Mouse (Mus musculus): ENCODE measurements at regions not wholly inside any gene's neighbourhood (a gene's known extent, or its start where the extent isn't known, plus 50 kb on each side); places are given as distances from the start of the nearest gene placed in this dataset.

- TF ChIP-seq POLR2A (IDR thresholded peaks at IDR 0.05; ENCODE audit: borderline replicate concordance, extremely low read depth, insufficient read depth, insufficient read length): no peak
- H3K27me3 ChIP-seq (ENCODE audit: control insufficient read depth, insufficient read depth, low read length): no peaks in the 10 kb centered on the region
- H3K36me3 ChIP-seq (ENCODE audit: control insufficient read depth, insufficient read depth, low read length): no peaks in the 10 kb centered on the region
- H3K9ac ChIP-seq (ENCODE audit: low read depth, low read length, severe bottlenecking): no peak overlapping the region
- H3K4me3 ChIP-seq (replicated peaks; ENCODE audit: low read length): no peak overlapping the region
- DNase-seq (ENCODE audit: low spot score) (peak; percentile 77), ATAC-seq (ENCODE audit: low FRiP score, low read depth) (0 out of 2 replicates have a peak, but pooled peaks have one; percentile 47)
- H3K27ac ChIP-seq (replicated peaks; ENCODE audit: low read depth, low read length): no peak overlapping the region
- H3K4me1 ChIP-seq (ENCODE audit: control insufficient read depth, insufficient read depth, low read length): peaks cover 7% of the 10 kb centered on the region
- no peaks in the 10 kb centered on the region for H3K9me3 ChIP-seq (ENCODE audit: control insufficient read depth, low read length)
- 33% methylated on average over 8 of the region's 8 CpGs for WGBS
- no peak overlapping the region for H3K4me2 ChIP-seq (replicated peaks; ENCODE audit: low read depth, low read length, severe bottlenecking)
Observed at GRCm38 (mm10) chr19:59738541-59738940, 204.9 kb downstream of the Rab11fip2 start.

GRCm38 (mm10) chr19:59742946-59743345, 200.5 kb downstream of the Rab11fip2 start:
- no peak overlapping the region for H3K4me2 ChIP-seq (replicated peaks; ENCODE audit: low read depth, low read length, severe bottlenecking)
- H3K9ac ChIP-seq (ENCODE audit: low read depth, low read length, severe bottlenecking): no peak overlapping the region
- WGBS: 31% methylated on average over 3 of the region's 3 CpGs
- H3K36me3 ChIP-seq (ENCODE audit: control insufficient read depth, insufficient read depth, low read length): no peaks in the 10 kb centered on the region
- ATAC-seq (ENCODE audit: low FRiP score, low read depth) (no peak), DNase-seq (ENCODE audit: low spot score) (no peak)
- H3K27ac ChIP-seq (replicated peaks; ENCODE audit: low read depth, low read length): no peak overlapping the region
- H3K9me3 ChIP-seq (ENCODE audit: control insufficient read depth, low read length): no peaks in the 10 kb centered on the region
- H3K27me3 ChIP-seq (ENCODE audit: control insufficient read depth, insufficient read depth, low read length): no peaks in the 10 kb centered on the region
- TF ChIP-seq POLR2A (IDR thresholded peaks at IDR 0.05; ENCODE audit: borderline replicate concordance, extremely low read depth, insufficient read depth, insufficient read length): no peak
- H3K4me3 ChIP-seq (replicated peaks; ENCODE audit: low read length): no peak overlapping the region
- H3K4me1 ChIP-seq (ENCODE audit: control insufficient read depth, insufficient read depth, low read length): peaks cover 6% of the 10 kb centered on the region

GRCm38 (mm10) chr19:59761218-59761617, 182.2 kb downstream of the Rab11fip2 start:
- H3K27ac ChIP-seq (replicated peaks; ENCODE audit: low read depth, low read length): no peak overlapping the region
- H3K4me3 ChIP-seq (replicated peaks; ENCODE audit: low read length): no peak overlapping the region
- TF ChIP-seq POLR2A (IDR thresholded peaks at IDR 0.05; ENCODE audit: borderline replicate concordance, extremely low read depth, insufficient read depth, insufficient read length): no peak
- H3K9me3 ChIP-seq (ENCODE audit: control insufficient read depth, low read length): no peaks in the 10 kb centered on the region
- H3K4me2 ChIP-seq (replicated peaks; ENCODE audit: low read depth, low read length, severe bottlenecking): no peak overlapping the region
- no peak for ATAC-seq (ENCODE audit: low FRiP score, low read depth)
- H3K36me3 ChIP-seq (ENCODE audit: control insufficient read depth, insufficient read depth, low read length): no peaks in the 10 kb centered on the region
- DNase-seq (ENCODE audit: low spot score): no peak
- WGBS: 64% methylated on average over 3 of the region's 3 CpGs
- no peak overlapping the region for H3K9ac ChIP-seq (ENCODE audit: low read depth, low read length, severe bottlenecking)
- no peaks in the 10 kb centered on the region for H3K27me3 ChIP-seq (ENCODE audit: control insufficient read depth, insufficient read depth, low read length)
- 0 out of 2 replicates have a peak, but pooled peaks cover 2% of the 10 kb centered on the region for H3K4me1 ChIP-seq (ENCODE audit: control insufficient read depth, insufficient read depth, low read length)

- DNase-seq (ENCODE audit: low spot score): no peak
- 46% methylated on average over 9 of the region's 9 CpGs for WGBS
Observed at GRCm38 (mm10) chr19:59784401-59785046, 158.9 kb downstream of the Rab11fip2 start.

GRCm38 (mm10) chr19:59831304-59831703, 112.2 kb downstream of the Rab11fip2 start:
- H3K4me1 ChIP-seq (ENCODE audit: control insufficient read depth, insufficient read depth, low read length): peaks cover 13% of the 10 kb centered on the region; the same call in 1 of the 2 replicates
- DNase-seq (ENCODE audit: low spot score) (no peak), ATAC-seq (ENCODE audit: low FRiP score, low read depth) (no peak)
- H3K9me3 ChIP-seq (ENCODE audit: control insufficient read depth, low read length): no peaks in the 10 kb centered on the region
- H3K9ac ChIP-seq (ENCODE audit: low read depth, low read length, severe bottlenecking): no peak overlapping the region
- 49% methylated on average over 4 of the region's 4 CpGs for WGBS
- no peak for TF ChIP-seq POLR2A (IDR thresholded peaks at IDR 0.05; ENCODE audit: borderline replicate concordance, extremely low read depth, insufficient read depth, insufficient read length)
- H3K36me3 ChIP-seq (ENCODE audit: control insufficient read depth, insufficient read depth, low read length): no peaks in the 10 kb centered on the region
- H3K4me2 ChIP-seq (replicated peaks; ENCODE audit: low read depth, low read length, severe bottlenecking): no peak overlapping the region
- H3K27ac ChIP-seq (replicated peaks; ENCODE audit: low read depth, low read length): no peak overlapping the region
- H3K27me3 ChIP-seq (ENCODE audit: control insufficient read depth, insufficient read depth, low read length): no peaks in the 10 kb centered on the region
- H3K4me3 ChIP-seq (replicated peaks; ENCODE audit: low read length): no peak overlapping the region

More at GRCm38 (mm10) chr19:59784401-59785046, 158.9 kb downstream of the Rab11fip2 start:
- Histone ChIP-seq H3K4me3 (replicated peaks; ENCODE audit: low read length) (no peak overlapping the region), H3K9ac (ENCODE audit: low read depth, low read length, severe bottlenecking) (no peak overlapping the region), H3K4me2 (replicated peaks; ENCODE audit: low read depth, low read length, severe bottlenecking) (no peak overlapping the region), H3K9me3 (ENCODE audit: control insufficient read depth, low read length) (no peaks in the 10 kb centered on the region), H3K27ac (replicated peaks; ENCODE audit: low read depth, low read length) (no peak overlapping the region), H3K36me3 (ENCODE audit: control insufficient read depth, insufficient read depth, low read length) (no peaks in the 10 kb centered on the region), H3K4me1 (ENCODE audit: control insufficient read depth, insufficient read depth, low read length) (no peaks in the 10 kb centered on the region; the same call in 1 of the 2 replicates), H3K27me3 (ENCODE audit: control insufficient read depth, insufficient read depth, low read length) (no peaks in the 10 kb centered on the region)
- no peak for TF ChIP-seq POLR2A (IDR thresholded peaks at IDR 0.05; ENCODE audit: borderline replicate concordance, extremely low read depth, insufficient read depth, insufficient read length)
- no peak for ATAC-seq (ENCODE audit: low FRiP score, low read depth)

Data from limb, embryonic 14.5 days (tissue).